9 mouse cellular contexts compared by ENCODE assay signal in the genomic region with DNA sequence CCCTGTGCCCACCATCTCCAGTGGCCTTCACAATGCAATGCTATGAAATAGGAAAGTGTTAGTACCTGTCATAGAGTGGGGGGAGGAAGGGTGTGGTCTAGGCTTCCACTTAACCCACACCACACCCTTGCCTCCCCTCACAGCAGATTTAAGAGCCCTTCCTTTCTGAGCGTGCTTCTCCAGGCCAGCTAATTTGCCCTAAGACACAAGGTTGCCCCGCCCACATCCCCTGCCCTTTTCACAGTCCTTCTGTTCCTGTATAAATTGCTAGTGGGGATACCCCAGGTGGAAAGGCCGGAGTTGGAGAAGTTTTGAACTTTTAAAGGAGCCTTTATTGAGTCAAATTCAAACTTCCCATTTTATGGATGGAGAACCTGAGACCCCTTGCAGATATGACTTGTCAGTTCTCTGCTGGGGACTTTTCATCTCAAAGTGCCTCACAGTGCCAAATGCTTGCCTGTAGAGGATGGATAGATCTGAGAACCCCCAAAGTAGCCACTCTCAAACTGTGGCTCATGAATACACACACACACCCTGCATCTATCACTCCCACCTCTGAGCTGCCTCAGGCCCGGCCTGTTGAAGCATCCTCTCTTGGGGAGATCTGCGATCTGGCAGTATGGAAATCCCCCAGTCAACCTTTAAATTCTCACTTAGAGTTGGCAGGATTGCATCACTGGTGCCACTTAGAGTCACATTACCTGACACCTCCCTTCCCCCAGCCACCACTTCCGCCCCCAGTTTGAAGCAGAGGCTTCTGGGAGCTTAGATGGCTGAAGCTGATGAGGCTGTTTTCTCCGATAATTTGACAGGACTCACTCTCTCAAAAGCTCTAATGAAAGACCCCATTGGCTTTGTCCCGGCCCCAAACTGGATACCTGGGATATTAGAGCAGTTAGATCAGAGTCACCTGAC. TPM values are rescaled to one million over a fixed set of nuclear protein-coding genes. Genes with fewer than 3 reads are reported as not detected.
A peak's percentile ranks its signal among the peaks of the same experiment; 100 is the strongest.
DNase-seq lines count a peak whose midpoint lies in the region; ATAC-seq and TF ChIP-seq lines count a peak whose summit lies in the region.
"Had no signal": no experiment of that assay in that cellular context is flagged by ENCODE, and none has a peak within 500 bp of the region (broad histone marks: within the 10 kb centered on the region; RNA-seq: fewer than 3 reads in every experiment).

No protein-coding gene starts in this region.

- no peaks in the 10 kb centered on the region for H3K9me3 ChIP-seq in erythroblast, embryonic 14.5 days (ENCODE audit: control insufficient read depth, low read length)
- H3K9me3 ChIP-seq in G1E (replicated peaks): peaks cover 17% of the 10 kb centered on the region; the same call in 1 of the 2 replicates
- H3K9me3 ChIP-seq in liver, embryonic 14.5 days (ENCODE audit: control insufficient read depth, low read length): no peaks in the 10 kb centered on the region
- H3K9me3 ChIP-seq: limb, embryonic 13.5 days had no signal

- WGBS in liver, embryonic 14.5 days (ENCODE audit: insufficient replicate concordance): 26% methylated on average over 8 of the region's 8 CpGs
- 61% methylated on average over 8 of the region's 8 CpGs for WGBS in small intestine, adult 2 months

- no peak for TF ChIP-seq CTCF in G1E (IDR thresholded peaks at IDR 0.05; ENCODE audit: low read depth, low read length)
- TF ChIP-seq CTCF in liver, embryonic 14.5 days (IDR thresholded peaks at IDR 0.05; ENCODE audit: low read depth): no peak
- no peak for TF ChIP-seq CTCF in small intestine, adult 2 months (IDR thresholded peaks at IDR 0.05; ENCODE audit: extremely low read depth, insufficient read length, insufficient replicate concordance, low read depth, low read length)

- no peak overlapping the region for H3K9ac ChIP-seq in liver, embryonic 14.5 days (replicated peaks)
- H3K9ac ChIP-seq: limb, embryonic 13.5 days had no signal

- peak overlapping the region; percentile 35 for H3K4me3 ChIP-seq in erythroblast, embryonic 14.5 days (replicated peaks)
- peak overlapping the region; percentile 55; the same call in 1 of the 2 replicates for H3K4me3 ChIP-seq in G1E (ENCODE audit: low read depth, low read length)
- peak overlapping the region; percentile 7 to 48 for H3K4me3 ChIP-seq in liver, embryonic 14.5 days (ENCODE audit: insufficient read depth in 1 of 2, low read depth in 2 of 2, low read length in 2 of 2)
- peak overlapping the region; percentile 88 for H3K4me3 ChIP-seq in small intestine, adult 2 months (ENCODE audit: low read depth, low read length)
- H3K4me3 ChIP-seq: limb, embryonic 13.5 days had no signal

- no peaks in the 10 kb centered on the region for H3K27me3 ChIP-seq in erythroblast, embryonic 14.5 days (ENCODE audit: control insufficient read depth)
- no peaks in the 10 kb centered on the region for H3K27me3 ChIP-seq in G1E (ENCODE audit: insufficient read depth, low read length)
- H3K27me3 ChIP-seq in liver, embryonic 14.5 days (ENCODE audit: control insufficient read depth, insufficient read depth, low read length): no peaks in the 10 kb centered on the region
- H3K27me3 ChIP-seq in small intestine, adult 2 months (ENCODE audit: control insufficient read depth, insufficient read depth, low read length): no peaks in the 10 kb centered on the region
- H3K27me3 ChIP-seq: limb, embryonic 13.5 days had no signal

- no peak overlapping the region for H3K27ac ChIP-seq in liver, embryonic 14.5 days
- H3K27ac ChIP-seq in small intestine, adult 2 months (ENCODE audit: insufficient read depth, low read depth, low read length): peak overlapping the region; percentile 72
- H3K27ac ChIP-seq: limb, embryonic 13.5 days had no signal

- no peak for TF ChIP-seq POLR2A in small intestine, adult 2 months (IDR thresholded peaks at IDR 0.05; ENCODE audit: low read depth, low read length)

- peaks cover 6% of the 10 kb centered on the region for H3K4me1 ChIP-seq in erythroblast, embryonic 14.5 days (ENCODE audit: control insufficient read depth)
- H3K4me1 ChIP-seq in G1E (ENCODE audit: insufficient read depth, low read depth, low read length): no peaks in the 10 kb centered on the region
- peaks cover 3 to 5% of the 10 kb centered on the region in 2 experiments; a peak in 2 of 4 replicates for H3K4me1 ChIP-seq in liver, embryonic 14.5 days (replicated peaks; ENCODE audit: control insufficient read depth in 2 of 2, insufficient read depth in 2 of 2, low read length in 1 of 2)
- H3K4me1 ChIP-seq in small intestine, adult 2 months (ENCODE audit: control insufficient read depth, insufficient read depth, insufficient read length, low read length): no peaks in the 10 kb centered on the region
- H3K4me1 ChIP-seq: limb, embryonic 13.5 days had no signal

- H3K36me3 ChIP-seq in erythroblast, embryonic 14.5 days (ENCODE audit: control insufficient read depth): no peaks in the 10 kb centered on the region
- H3K36me3 ChIP-seq in G1E (replicated peaks): no peaks in the 10 kb centered on the region
- H3K36me3 ChIP-seq in liver, embryonic 14.5 days (replicated peaks; ENCODE audit: control insufficient read depth, insufficient read depth, low read depth): no peaks in the 10 kb centered on the region
- H3K36me3 ChIP-seq in small intestine, adult 2 months (ENCODE audit: control insufficient read depth, insufficient read depth, low read length): no peaks in the 10 kb centered on the region
- H3K36me3 ChIP-seq: limb, embryonic 13.5 days had no signal

- ATAC-seq in erythroblast, adult 5-6 weeks (replicated peaks; ENCODE audit: low FRiP score, poor library complexity, severe bottlenecking): no peak
- ATAC-seq in G1E (ENCODE audit: extremely low read depth, insufficient number of reproducible peaks, low FRiP score, poor library complexity, severe bottlenecking): no peak; the same call in 1 of the 2 replicates
- ATAC-seq in liver, embryonic 14.5 days (ENCODE audit: insufficient read depth): peak; percentile 44; the same call in 1 of the 2 replicates

- no peak for DNase-seq in G1E (ENCODE audit: low spot score)
- DNase-seq in liver, embryonic 14.5 days (ENCODE audit: low read depth in 3 of 3, low spot score in 3 of 3): no peak
- DNase-seq in cerebellum, adult 9-10 months: no peak
- no peak for DNase-seq in embryo, embryonic 9.5 days (ENCODE audit: extremely low spot score)
- DNase-seq in ovary, postnatal 36 days (ENCODE audit: low spot score): no peak

- peak overlapping the region; percentile 56 for H3K4me2 ChIP-seq in liver, embryonic 14.5 days (ENCODE audit: low read depth)
- H3K4me2 ChIP-seq: limb, embryonic 13.5 days had no signal

- TF ChIP-seq EP300 in liver, embryonic 14.5 days (IDR thresholded peaks at IDR 0.05; ENCODE audit: low read depth): no peak

RNA-seq across cellular contexts. Expression of gene Dock2, which starts 0.9 kb away (rescaled TPM):
- polyA plus RNA-seq in erythroblast, embryonic 14.5 days (2012): 0.01 and 0.05 TPM in 2 replicates
- total RNA-seq in erythroblast, adult 5-6 weeks (2015; ENCODE audit: low replicate concordance): 35.7 and 35.9 TPM in 2 replicates
- 27.5 and 32.6 TPM in 2 replicates for total RNA-seq in erythroblast, adult 5-6 weeks (2017; ENCODE audit: low replicate concordance)
- total RNA-seq in G1E (2014; fragmentation: Nextera tagmentation): 4.7 and 9.1 TPM in 2 replicates
- total RNA-seq in G1E (2017): 17.2 and 20.0 TPM in 2 replicates
- polyA plus RNA-seq in G1E (2012): 2.8 and 3.0 TPM in 2 replicates
- 1.4 and 2.1 TPM in 2 replicates for polyA plus RNA-seq in liver, embryonic 14.5 days (2012; rRNA removed)
- 2.6 and 2.8 TPM in 2 replicates for polyA plus RNA-seq in liver, embryonic 14.5 days (2014; fragmentation: Nextera tagmentation; extraction: Ambion mirVana)
- 1.6 and 2.5 TPM in 2 replicates for polyA plus RNA-seq in small intestine, adult 2 months (2012; rRNA removed)

RNA-seq across cellular contexts. Expression of gene Spdl1, which starts 50.7 kb away (rescaled TPM):
- 0.51 and 0.75 TPM in 2 replicates for polyA plus RNA-seq in erythroblast, embryonic 14.5 days (2012)
- 5.2 and 9.2 TPM in 2 replicates for total RNA-seq in erythroblast, adult 5-6 weeks (2015; ENCODE audit: low replicate concordance)
- total RNA-seq in erythroblast, adult 5-6 weeks (2017; ENCODE audit: low replicate concordance): 15.4 and 20.5 TPM in 2 replicates
- total RNA-seq in G1E (2014; fragmentation: Nextera tagmentation) (28.6 and 40.6 TPM in 2 replicates), G1E (2017) (41.0 and 43.2 TPM in 2 replicates)
- 2.0 and 2.9 TPM in 2 replicates for polyA plus RNA-seq in G1E (2012)
- 6.0 and 12.6 TPM in 2 replicates for polyA plus RNA-seq in liver, embryonic 14.5 days (2012; rRNA removed)
- 15.2 and 15.5 TPM in 2 replicates for polyA plus RNA-seq in liver, embryonic 14.5 days (2014; fragmentation: Nextera tagmentation; extraction: Ambion mirVana)
- polyA plus RNA-seq in small intestine, adult 2 months (2012; rRNA removed): 0.24 and 0.56 TPM in 2 replicates

Comparison
In these comparisons a context has a peak if more than half of its experiments do, and no peak if none do; other contexts are left out.
1. H3K4me3 ChIP-seq: peak in every context shown above with its lines; median percentile 88 in small intestine, adult 2 months; 55 in G1E; 35 in erythroblast, embryonic 14.5 days; 28 in liver, embryonic 14.5 days.